Comparison of ENCODE assay signal across 11 mouse cellular contexts in the genomic region with DNA sequence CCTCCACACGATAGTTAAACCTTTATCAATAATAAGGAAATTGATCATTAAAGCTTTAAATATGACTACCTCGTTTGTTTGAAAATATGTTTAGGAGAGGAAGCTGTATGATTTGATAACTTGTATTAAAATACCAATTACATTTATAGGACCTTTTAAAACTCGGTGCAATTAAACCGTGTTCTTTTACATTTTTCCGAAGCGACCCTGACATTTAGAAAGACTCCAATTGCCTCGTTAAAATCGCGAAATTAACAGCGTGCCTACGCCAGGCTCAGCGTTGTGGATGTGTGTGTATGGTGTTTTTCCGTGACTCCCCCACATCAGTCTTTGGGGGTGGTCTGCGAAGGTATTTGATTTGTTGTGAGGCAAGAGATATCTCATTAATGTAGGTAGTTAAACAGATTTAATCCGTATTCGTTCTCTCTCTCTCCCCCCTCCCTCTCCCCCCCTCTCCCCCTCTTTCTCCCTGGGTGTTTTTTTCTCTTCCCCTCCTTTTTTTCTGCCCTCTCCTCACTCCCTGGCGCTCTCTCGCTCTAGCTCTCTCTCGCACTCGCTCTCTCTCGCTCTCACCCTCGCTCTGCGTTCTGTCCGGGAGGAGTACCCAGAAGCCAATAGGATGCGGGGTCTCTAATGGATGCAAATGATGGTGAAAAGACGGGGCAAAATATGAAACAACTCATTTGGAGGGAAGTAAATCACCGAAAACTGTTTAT. TPM values are rescaled to one million over a fixed set of nuclear protein-coding genes. Genes with fewer than 3 reads are reported as not detected.
DNase-seq lines count a peak whose midpoint lies in the region; ATAC-seq lines count a peak whose summit lies in the region.
"Had no signal": no experiment of that assay in that cellular context is flagged by ENCODE, and none has a peak within 500 bp of the region (broad histone marks: within the 10 kb centered on the region; RNA-seq: fewer than 3 reads in every experiment).

TSS of gene Hoxb8 (plus strand) at position 51 of the 716 bp plus-strand sequence.

- no peaks in the 10 kb centered on the region for H3K9me3 ChIP-seq in intestine, embryonic 16.5 days (ENCODE audit: control insufficient read depth, low read length)
- no peaks in the 10 kb centered on the region for H3K9me3 ChIP-seq in neural tube, embryonic 13.5 days

- H3K4me3 ChIP-seq in intestine, embryonic 16.5 days (ENCODE audit: low read length) = peak within 1 kb of the TSS; percentile 61
- peak within 1 kb of the TSS; percentile 99 for H3K4me3 ChIP-seq in neural tube, embryonic 13.5 days

- 2% methylated on average over 27 of the region's 27 CpGs for WGBS in intestine, embryonic 16.5 days
- 1% methylated on average over 27 of the region's 27 CpGs for WGBS in neural tube, embryonic 13.5 days

- ATAC-seq in intestine, embryonic 16.5 days = no peak
- ATAC-seq in neural tube, embryonic 13.5 days (ENCODE audit: low read depth) = peak; percentile 40; the same call in 1 of the 2 replicates
- ATAC-seq in megakaryocyte progenitor cell, adult 5-6 weeks (replicated peaks; ENCODE audit: poor library complexity) = no peak

- peak within 1 kb of the TSS; percentile 77 for H3K4me2 ChIP-seq in intestine, embryonic 16.5 days (ENCODE audit: low read depth, low read length)
- peak within 1 kb of the TSS; percentile 96 for H3K4me2 ChIP-seq in neural tube, embryonic 13.5 days

- peak within 1 kb of the TSS; percentile 83 for H3K9ac ChIP-seq in intestine, embryonic 16.5 days (ENCODE audit: low read depth, low read length)
- peak within 1 kb of the TSS; percentile 100 for H3K9ac ChIP-seq in neural tube, embryonic 13.5 days

- peaks cover 15% of the 10 kb centered on the region; the same call in 1 of the 2 replicates for H3K4me1 ChIP-seq in intestine, embryonic 16.5 days (ENCODE audit: control insufficient read depth, insufficient read depth, low read length)
- H3K4me1 ChIP-seq in neural tube, embryonic 13.5 days (replicated peaks) = peaks cover 44% of the 10 kb centered on the region

- no peaks in the 10 kb centered on the region for H3K36me3 ChIP-seq in intestine, embryonic 16.5 days (ENCODE audit: control insufficient read depth, insufficient read depth, low read length)
- peaks cover 7% of the 10 kb centered on the region; the same call in 1 of the 2 replicates for H3K36me3 ChIP-seq in neural tube, embryonic 13.5 days

- peaks cover 50% of the 10 kb centered on the region for H3K27me3 ChIP-seq in intestine, embryonic 16.5 days (replicated peaks; ENCODE audit: control insufficient read depth, insufficient read depth, low read length)
- H3K27me3 ChIP-seq in neural tube, embryonic 13.5 days = no peaks in the 10 kb centered on the region

- peak; percentile 62 for DNase-seq in kidney, adult 18-20 months
- no peak for DNase-seq in kidney, adult 11 months
- DNase-seq in adrenal gland, postnatal 10 days = peak; percentile 65
- DNase-seq in left cerebral cortex, adult 9 months (ENCODE audit: low spot score in 2 of 2) = no peak
- no peak for DNase-seq in gastrocnemius, adult 8-10 months (ENCODE audit: low spot score in 2 of 2)
- DNase-seq: heart, postnatal 10 days had no signal

- H3K27ac ChIP-seq in intestine, embryonic 16.5 days (ENCODE audit: low read length) = peak within 1 kb of the TSS; percentile 69
- H3K27ac ChIP-seq in neural tube, embryonic 13.5 days (replicated peaks) = peak within 1 kb of the TSS; percentile 100

RNA-seq across cellular contexts. Expression of gene Hoxb8, which starts in this region (rescaled TPM):
- 10 to 100 TPM; 38.5 to 44.0 TPM for total RNA-seq in adrenal gland, postnatal 10 days (2021)
- polyA plus RNA-seq in intestine, embryonic 16.5 days (2015; fragmentation: Nextera tagmentation; extraction: Ambion mirVana) = 0.71 and 0.97 TPM in 2 replicates
- 81.7 and 114 TPM in 2 replicates for polyA plus RNA-seq in neural tube, embryonic 13.5 days (2015; fragmentation: Nextera tagmentation; extraction: Ambion mirVana)
- not detected in 2 replicates for total RNA-seq in megakaryocyte progenitor cell, adult 5-6 weeks (2015)
- not detected in 2 replicates for total RNA-seq in megakaryocyte progenitor cell, adult 5-6 weeks (2017)
- under 1 TPM in 2 of 4 experiments, not detected in 2; 0.11 to 0.19 TPM for total RNA-seq in gastrocnemius, adult 8-10 months (2022)
- total RNA-seq: heart, postnatal 10 days; left cerebral cortex, postnatal 25 days had no signal
- polyA plus RNA-seq: midbrain, postnatal 0 days had no signal

Comparison
In these comparisons a context has a peak if more than half of its experiments do, and no peak if none do; other contexts are left out.
1. RNA of gene Hoxb8 (total RNA-seq): 38.5 to 44.0 TPM in adrenal gland, postnatal 10 days; 0.11 to 0.19 TPM in gastrocnemius, adult 8-10 months and not detected in megakaryocyte progenitor cell, adult 5-6 weeks; every median in the first group is over 10 times any median in the second.
2. RNA of gene Hoxb8 (polyA plus RNA-seq): 81.7 to 114 TPM in neural tube, embryonic 13.5 days; 0.71 to 0.97 TPM in intestine, embryonic 16.5 days; every median in the first group is over 10 times any median in the second.
3. DNase-seq: peak in kidney, adult 18-20 months (single experiment) and adrenal gland, postnatal 10 days (single experiment); none in kidney, adult 11 months (single experiment), left cerebral cortex, adult 9 months (0 of 2) and gastrocnemius, adult 8-10 months (0 of 2).